Mouse (Mus musculus) C2C12 (cell line): ENCODE measurements around the gene Bsg.

Source experiments
- CTCF ChIP-seq: IDR thresholded peaks from one replicate; pipeline ENCODE4 v1.5.1; 2011; ENCODE audit not compliant: control insufficient read depth, insufficient read depth, insufficient read length
- USF1 ChIP-seq: IDR thresholded peaks from one replicate; pipeline ENCODE4 v1.6.1; 2011; ENCODE audit warnings: low read depth, mild to moderate bottlenecking, control low read depth, moderate library complexity

GRCm38 (mm10) chr10:79709307-79709706 is 5.0 kb downstream of the Bsg start:
- no peak for TF ChIP-seq CTCF
- TF ChIP-seq USF1: no peak
